Mouse (Mus musculus) stomach, embryonic 16.5 days (tissue): ENCODE measurements at regions not wholly inside any gene's neighbourhood (a gene's known extent, or its start where the extent isn't known, plus 50 kb on each side); places are given as distances from the start of the nearest gene placed in this dataset.

ENCODE experiments used
- ATAC-seq: fragments of 200-750 bp; cut with Nextera tagmentation; 2 replicates; pipeline ENCODE4 v1.8.0; 2017; ENCODE audit warnings: moderate number of reproducible peaks, moderate TSS enrichment; ENCODE audit not compliant: insufficient read depth, low FRiP score
- H3K27ac ChIP-seq: fragments of 300-500 bp; sonication (generic); 2 replicates; pipeline ENCODE4 v1.5.1; 2014; ENCODE audit warnings: low read length
- H3K27me3 ChIP-seq: fragments of 300-500 bp; sonication (generic); 2 replicates; pipeline ENCODE4 v1.6.1; 2014; ENCODE audit warnings: low read length, control low read depth, mixed read lengths; ENCODE audit not compliant: control insufficient read depth, insufficient read depth
- H3K36me3 ChIP-seq: fragments of 300-500 bp; sonication (generic); 2 replicates; pipeline ENCODE4 v1.6.1; 2014; ENCODE audit warnings: low read length; ENCODE audit not compliant: control insufficient read depth, insufficient read depth
- H3K4me1 ChIP-seq: fragments of 300-500 bp; sonication (generic); 2 replicates; pipeline ENCODE4 v1.6.1; 2014; ENCODE audit warnings: low read length, control low read depth, mixed read lengths; ENCODE audit not compliant: control insufficient read depth, insufficient read depth
- H3K4me2 ChIP-seq: fragments of 300-500 bp; sonication (generic); 2 replicates; pipeline ENCODE4 v1.6.1; 2014; ENCODE audit warnings: low read depth, low read length, mixed read lengths
- H3K4me3 ChIP-seq: fragments of 300-500 bp; sonication (generic); replicated peaks from 2 replicates; pipeline ENCODE4 v1.5.1; 2014; ENCODE audit warnings: mild to moderate bottlenecking, low read length
- H3K9ac ChIP-seq: fragments of 300-500 bp; sonication (generic); 2 replicates; pipeline ENCODE4 v1.6.1; 2014; ENCODE audit warnings: low read length
- H3K9me3 ChIP-seq: fragments of 300-500 bp; sonication (generic); replicated peaks from 2 replicates; pipeline ENCODE4 v1.6.1; 2016; ENCODE audit warnings: low read length, control low read depth; ENCODE audit not compliant: control insufficient read depth
- WGBS: fragments of 180-500 bp; shearing (Covaris S2); extraction: QIAGEN DNeasy Blood & Tissue Kit; methylation state at CpG from one replicate; pipeline ENCODE4 v1.1.7; 2014; 5-methylcytosine and 5-hydroxymethylcytosine counted together

- Histone ChIP-seq H3K4me3 (no peak overlapping the region), H3K4me2 (no peak overlapping the region), H3K4me1 (no peaks in the 10 kb centered on the region), H3K27me3 (no peaks in the 10 kb centered on the region), H3K27ac (no peak overlapping the region), H3K9ac (no peak overlapping the region), H3K36me3 (no peaks in the 10 kb centered on the region), H3K9me3 (no peaks in the 10 kb centered on the region)
- ATAC-seq: no peak
- 51% methylated on average over 1 of the region's 1 CpGs for WGBS
Observed at GRCm38 (mm10) chr15:16541226-16541625, 187.3 kb upstream of the Cdh9 start.

- no peak for ATAC-seq
Observed at GRCm38 (mm10) chr15:16555173-16555572, 173.4 kb upstream of the Cdh9 start.

GRCm38 (mm10) chr15:16556338-16556737, 172.2 kb upstream of the Cdh9 start:
- H3K4me3 ChIP-seq: no peak overlapping the region
- WGBS: 82% methylated on average over 9 of the region's 9 CpGs
- no peaks in the 10 kb centered on the region for H3K36me3 ChIP-seq
- H3K9me3 ChIP-seq: no peaks in the 10 kb centered on the region
- no peak overlapping the region for H3K9ac ChIP-seq
- ATAC-seq: no peak
- no peak overlapping the region for H3K4me2 ChIP-seq
- H3K4me1 ChIP-seq: no peaks in the 10 kb centered on the region
- no peak overlapping the region for H3K27ac ChIP-seq
- H3K27me3 ChIP-seq: no peaks in the 10 kb centered on the region

More at GRCm38 (mm10) chr15:16555173-16555572, 173.4 kb upstream of the Cdh9 start:
- H3K4me1 ChIP-seq: no peaks in the 10 kb centered on the region
- 80% methylated on average over 2 of the region's 2 CpGs for WGBS
- no peaks in the 10 kb centered on the region for H3K36me3 ChIP-seq
- H3K9ac ChIP-seq: no peak overlapping the region
- H3K27ac ChIP-seq: no peak overlapping the region
- H3K27me3 ChIP-seq: no peaks in the 10 kb centered on the region
- H3K4me2 ChIP-seq: no peak overlapping the region
- no peaks in the 10 kb centered on the region for H3K9me3 ChIP-seq
- no peak overlapping the region for H3K4me3 ChIP-seq

DNA sequence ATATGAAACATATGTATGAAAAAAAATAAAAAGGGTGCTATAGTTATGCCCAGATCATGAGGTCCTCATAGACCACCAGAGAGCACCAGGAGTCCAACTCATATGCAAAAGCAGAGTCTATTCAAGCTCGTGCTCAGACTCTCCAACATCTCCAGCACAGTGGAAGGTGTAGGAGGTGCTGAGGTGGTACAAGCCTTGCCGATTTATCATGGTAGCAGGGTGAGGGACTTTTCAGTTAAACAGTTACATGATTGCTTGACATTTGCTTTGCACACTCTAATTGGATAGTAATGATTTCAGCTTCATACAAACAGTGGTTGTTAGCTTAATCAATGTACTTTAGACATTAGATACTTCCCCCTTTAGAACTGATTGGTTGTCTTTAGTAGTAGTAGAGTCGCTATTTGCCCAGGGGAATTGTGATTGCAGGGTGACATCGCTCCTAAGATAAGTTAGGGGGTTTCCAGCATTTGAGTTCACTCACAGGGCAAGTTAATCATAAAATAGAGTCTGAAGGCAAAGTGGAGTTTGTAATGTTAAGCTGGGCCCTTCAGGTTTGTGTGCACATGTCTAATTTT, 162.3 kb upstream of the Cdh9 start:
- H3K4me2 ChIP-seq: no peak overlapping the region
- no peaks in the 10 kb centered on the region for H3K4me1 ChIP-seq
- H3K9me3 ChIP-seq: no peaks in the 10 kb centered on the region
- ATAC-seq: peak; percentile 93
- 57% methylated on average over 4 of the region's 4 CpGs for WGBS
- no peak overlapping the region for H3K27ac ChIP-seq
- H3K9ac ChIP-seq: no peak overlapping the region
- no peak overlapping the region for H3K4me3 ChIP-seq
- H3K27me3 ChIP-seq: no peaks in the 10 kb centered on the region
- no peaks in the 10 kb centered on the region for H3K36me3 ChIP-seq

DNA sequence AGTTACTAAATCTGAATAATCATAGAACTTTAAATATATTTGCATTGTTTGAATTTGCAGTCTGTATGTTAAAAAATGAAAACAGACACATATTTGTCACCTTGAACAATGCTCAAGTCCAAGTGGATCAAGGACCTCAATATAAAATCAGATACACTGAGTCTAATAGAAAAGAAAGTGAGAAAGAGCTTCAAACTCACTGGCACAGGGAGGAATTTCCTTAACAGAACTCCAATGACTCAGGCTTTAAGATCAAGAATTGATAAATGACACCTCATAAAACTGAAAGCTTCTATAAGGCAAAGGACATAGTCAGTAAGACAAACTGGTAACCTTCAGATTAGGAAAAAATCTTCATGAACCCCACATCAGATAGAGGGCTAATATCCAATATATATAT, 161.8 kb upstream of the Cdh9 start:
- Histone ChIP-seq H3K27ac (no peak overlapping the region), H3K9ac (no peak overlapping the region), H3K9me3 (no peaks in the 10 kb centered on the region), H3K4me1 (no peaks in the 10 kb centered on the region), H3K27me3 (no peaks in the 10 kb centered on the region), H3K36me3 (no peaks in the 10 kb centered on the region), H3K4me2 (no peak overlapping the region), H3K4me3 (no peak overlapping the region)
- ATAC-seq: no peak

DNA sequence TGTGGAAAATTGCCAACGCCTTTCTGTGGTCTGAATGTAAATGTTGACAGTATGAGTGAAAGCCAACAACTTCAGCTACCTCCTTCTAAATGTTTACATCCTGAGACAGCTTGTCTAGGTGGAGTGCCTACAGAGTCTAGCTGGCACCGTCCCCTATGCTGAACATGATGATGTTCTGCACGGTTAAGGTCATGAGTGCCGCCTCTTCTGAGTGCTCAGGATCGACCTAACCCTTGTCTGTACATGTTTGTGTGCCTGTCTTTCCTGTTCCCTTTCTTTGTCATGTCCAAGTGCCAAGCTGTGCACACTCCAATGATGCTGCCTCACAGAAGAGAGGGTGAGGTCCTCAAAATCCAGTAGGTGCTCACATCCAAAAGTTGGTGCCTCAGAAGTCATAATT, 111.7 kb upstream of the Cdh9 start:
- Histone ChIP-seq H3K4me1 (peaks cover 3% of the 10 kb centered on the region; the same call in 1 of the 2 replicates), H3K9ac (no peak overlapping the region), H3K27me3 (no peaks in the 10 kb centered on the region), H3K9me3 (no peaks in the 10 kb centered on the region), H3K27ac (no peak overlapping the region), H3K36me3 (no peaks in the 10 kb centered on the region), H3K4me3 (no peak overlapping the region), H3K4me2 (no peak overlapping the region)
- peak; percentile 40 for ATAC-seq
- WGBS: 66% methylated on average over 5 of the region's 5 CpGs

DNA sequence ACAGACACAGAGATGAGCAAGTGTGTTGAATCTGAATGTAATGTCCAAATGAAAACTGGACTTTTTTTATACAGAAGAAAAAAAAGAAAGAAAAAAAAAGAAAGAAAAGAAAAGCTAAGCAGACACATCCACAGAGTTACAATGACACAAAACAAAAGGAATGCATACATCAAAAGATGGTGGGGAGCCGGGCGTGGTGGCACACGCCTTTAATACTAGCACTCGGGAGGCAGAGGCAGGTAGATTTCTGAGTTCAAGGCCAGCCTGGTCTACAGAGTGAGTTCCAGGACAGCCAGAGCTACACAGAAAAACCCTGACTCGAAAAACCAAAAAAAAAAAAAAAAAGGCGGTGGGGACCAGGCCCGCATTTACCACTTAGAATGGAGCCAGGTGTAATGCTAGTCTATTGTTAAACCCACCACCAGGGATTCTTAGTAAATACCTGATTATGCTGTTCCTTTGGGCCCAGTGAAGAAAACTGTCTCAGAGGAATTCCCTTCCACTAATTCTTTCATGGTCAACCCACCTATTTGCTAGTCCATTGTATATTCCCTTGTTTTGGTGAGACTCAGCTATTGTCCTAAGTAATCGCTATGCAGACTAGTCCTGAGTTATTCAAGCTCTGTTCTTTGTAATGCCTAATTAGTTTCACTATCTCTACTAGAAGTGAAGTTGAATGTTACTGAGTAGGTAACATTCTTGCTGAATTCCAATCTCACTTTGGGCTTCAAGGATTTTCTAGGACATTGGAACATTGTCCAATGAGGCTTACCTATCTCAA, 99.0 kb upstream of the Cdh9 start:
- no peak overlapping the region for H3K27ac ChIP-seq
- no peak overlapping the region for H3K4me3 ChIP-seq
- no peaks in the 10 kb centered on the region for H3K36me3 ChIP-seq
- H3K4me2 ChIP-seq: no peak overlapping the region
- ATAC-seq: no peak
- H3K4me1 ChIP-seq: no peaks in the 10 kb centered on the region
- no peaks in the 10 kb centered on the region for H3K27me3 ChIP-seq
- H3K9ac ChIP-seq: no peak overlapping the region
- 88% methylated on average over 8 of the region's 8 CpGs for WGBS
- H3K9me3 ChIP-seq: no peaks in the 10 kb centered on the region

DNA sequence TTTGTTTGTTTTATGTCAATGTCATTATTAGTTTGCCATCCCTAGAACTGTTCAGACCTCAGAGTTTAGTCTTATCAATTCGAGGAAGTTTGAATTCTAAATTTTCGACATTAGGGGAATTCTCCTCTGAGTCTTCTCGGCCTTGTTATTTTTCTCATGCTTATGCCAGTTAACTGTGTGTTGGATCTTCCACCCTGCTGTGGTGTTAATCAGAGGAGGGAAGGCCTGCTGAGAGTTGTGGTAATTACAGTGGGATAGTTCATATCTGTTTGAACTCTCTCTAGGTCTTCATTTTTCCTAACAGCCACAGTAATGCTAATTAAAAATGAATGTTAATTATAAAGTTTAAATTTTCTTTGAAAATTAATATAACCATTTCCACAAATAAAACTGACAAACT, 88.9 kb upstream of the Cdh9 start:
- Histone ChIP-seq H3K4me3 (no peak overlapping the region), H3K9me3 (no peaks in the 10 kb centered on the region), H3K27ac (no peak overlapping the region), H3K4me2 (no peak overlapping the region), H3K27me3 (no peaks in the 10 kb centered on the region), H3K36me3 (no peaks in the 10 kb centered on the region), H3K9ac (no peak overlapping the region), H3K4me1 (no peaks in the 10 kb centered on the region)
- ATAC-seq: no peak
- 49% methylated on average over 3 of the region's 3 CpGs for WGBS

GRCm38 (mm10) chr15:16652934-16653669, 75.5 kb upstream of the Cdh9 start:
- Histone ChIP-seq H3K9ac (no peak overlapping the region), H3K9me3 (no peaks in the 10 kb centered on the region), H3K36me3 (no peaks in the 10 kb centered on the region), H3K27ac (no peak overlapping the region), H3K27me3 (no peaks in the 10 kb centered on the region), H3K4me2 (no peak overlapping the region), H3K4me3 (no peak overlapping the region), H3K4me1 (no peaks in the 10 kb centered on the region)
- WGBS: 73% methylated on average over 3 of the region's 3 CpGs
- no peak for ATAC-seq
